Mouse (Mus musculus) midbrain, embryonic 10.5 days (tissue): Measurements from ENCODE around the gene Gm12355. TPM values are rescaled to one million over a fixed set of nuclear protein-coding genes. Genes with fewer than 3 reads are reported as not detected.
"Not testable (repeated sequence)": the region's sequence is repeated elsewhere in the genome, so short reads cannot be mapped to it uniquely, and the experiment has no call there.

Experiments used
- DNase-seq: peaks from one replicate; pipeline ENCODE4 v3.0.0-alpha.2; 2017; ENCODE audit warnings: low spot score
- H3K27ac ChIP-seq: fragments of 300-500 bp; sonication (generic); replicated peaks from 2 replicates; pipeline ENCODE4 v1.5.1; 2016; ENCODE audit warnings: mild to moderate bottlenecking
- H3K27me3 ChIP-seq: fragments of 300-500 bp; sonication (generic); 2 replicates; pipeline ENCODE4 v1.6.1; 2016; ENCODE audit warnings: low read depth, mild to moderate bottlenecking; ENCODE audit not compliant: poor library complexity, severe bottlenecking
- H3K36me3 ChIP-seq: fragments of 300-500 bp; sonication (generic); 2 replicates; pipeline ENCODE4 v1.6.1; 2016; ENCODE audit warnings: mild to moderate bottlenecking, moderate library complexity
- H3K4me1 ChIP-seq: fragments of 300-500 bp; sonication (generic); 2 replicates; pipeline ENCODE4 v1.6.1; 2016
- H3K4me3 ChIP-seq: fragments of 300-500 bp; sonication (generic); 2 replicates; pipeline ENCODE4 v1.5.1; 2016; ENCODE audit warnings: mild to moderate bottlenecking, moderate library complexity
- H3K9me3 ChIP-seq: fragments of 300-500 bp; sonication (generic); replicated peaks from 2 replicates; pipeline ENCODE4 v1.6.1; 2016; ENCODE audit warnings: mild to moderate bottlenecking
- WGBS: fragments of 180-500 bp; shearing (Covaris S2); methylation state at CpG from one replicate; pipeline ENCODE4 v1.1.7; 2016; 5-methylcytosine and 5-hydroxymethylcytosine counted together
- polyA plus RNA-seq: library from polyadenylated mRNA; unstranded; fragments of >200 nt; fragmentation: Nextera tagmentation; extraction: Ambion mirVana; gene quantifications from 2 replicates; pipeline ENCODE4 v1.2.1, GENCODE M21; 2016

The Gm12355 gene
- polyA plus RNA-seq, 1 experiment from 2014 or later = 1.4 TPM

- Histone ChIP-seq H3K4me1 (no peaks in the 10 kb centered on the region), H3K36me3 (no peaks in the 10 kb centered on the region), H3K9me3 (no peaks in the 10 kb centered on the region), H3K4me3 (no peak overlapping the region), H3K27ac (no peak overlapping the region), H3K27me3 (no peaks in the 10 kb centered on the region)
- WGBS = 83% methylated on average over 1 of the region's 1 CpGs
- no peak for DNase-seq
Measured at GRCm38 (mm10) chr11:98637501-98637900, 12.0 kb upstream of the Gm12355 start.

DNA sequence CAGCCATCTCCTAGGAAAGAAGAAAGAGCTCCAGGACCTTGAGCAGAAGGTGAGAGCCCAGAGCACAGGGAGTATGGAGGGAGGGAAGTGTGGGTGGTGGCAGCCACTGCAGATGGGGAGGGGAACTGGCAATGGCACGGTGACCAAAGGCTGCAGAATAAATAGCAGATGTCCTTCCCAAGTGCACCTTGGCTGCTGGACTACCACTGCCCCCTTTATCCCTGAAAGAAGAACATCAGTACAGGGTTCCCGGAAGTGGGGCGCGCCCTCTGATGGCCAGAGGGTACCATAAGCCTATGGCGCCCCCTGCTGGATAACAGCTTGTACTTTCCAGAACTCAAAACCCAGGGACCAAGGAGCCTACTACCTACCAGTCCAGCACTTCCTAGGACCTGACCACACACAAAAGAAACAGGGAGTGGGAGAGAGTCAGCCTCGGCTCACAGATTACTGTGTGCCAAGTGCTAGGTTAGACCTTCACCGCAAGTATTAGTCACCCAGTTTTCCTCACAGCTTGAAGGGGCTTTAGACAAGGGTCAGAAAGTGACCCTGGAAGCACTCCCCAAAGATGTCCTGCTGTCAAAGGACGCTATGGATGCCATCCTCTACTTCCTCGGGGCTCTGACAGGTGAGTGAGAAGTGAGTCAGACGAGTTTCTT, 10.0 kb upstream of the Gm12355 start:
- not testable (repeated sequence) for H3K27me3 ChIP-seq, H3K9me3 ChIP-seq, H3K36me3 ChIP-seq, H3K4me1 ChIP-seq, H3K27ac ChIP-seq, H3K4me3 ChIP-seq
- DNase-seq = peak; percentile 30
- 37% methylated on average over 10 of the region's 10 CpGs for WGBS

DNA sequence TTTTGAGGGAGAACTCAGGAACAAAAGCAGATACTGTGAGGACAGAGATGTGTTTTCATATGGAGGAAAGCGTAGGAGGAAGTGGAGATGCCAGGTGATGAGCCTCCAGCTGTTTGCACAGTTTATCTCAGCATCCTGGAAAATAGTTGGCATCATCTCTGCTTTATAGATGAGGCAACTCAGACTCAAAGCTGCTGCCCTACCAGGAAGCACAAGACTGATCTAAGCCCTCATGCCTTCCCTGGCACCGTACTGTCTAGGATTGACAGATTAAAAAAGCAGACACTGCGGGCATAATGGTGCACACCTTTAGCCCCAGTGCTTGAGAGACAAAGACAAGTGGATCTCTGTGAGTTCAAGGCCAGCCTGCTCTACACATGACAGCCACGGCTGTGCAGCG, 5.2 kb upstream of the Gm12355 start:
- H3K27me3 ChIP-seq = no peaks in the 10 kb centered on the region
- DNase-seq = no peak
- H3K4me3 ChIP-seq = no peak overlapping the region
- WGBS = 89% methylated on average over 5 of the region's 5 CpGs
- no peaks in the 10 kb centered on the region for H3K36me3 ChIP-seq
- H3K9me3 ChIP-seq = no peaks in the 10 kb centered on the region
- no peak overlapping the region for H3K27ac ChIP-seq
- H3K4me1 ChIP-seq = no peaks in the 10 kb centered on the region

- Histone ChIP-seq H3K4me3 (no peak overlapping the region), H3K36me3 (no peaks in the 10 kb centered on the region), H3K27me3 (no peaks in the 10 kb centered on the region), H3K9me3 (peaks cover 4% of the 10 kb centered on the region; the same call in 1 of the 2 replicates), H3K27ac (no peak overlapping the region), H3K4me1 (no peaks in the 10 kb centered on the region)
- DNase-seq = no peak
- WGBS = 98% methylated on average over 3 of the region's 3 CpGs
Measured at GRCm38 (mm10) chr11:98628706-98629105, 3.2 kb upstream of the Gm12355 start.

GRCm38 (mm10) chr11:98624381-98624780, 1.1 kb downstream of the Gm12355 start:
- not testable (repeated sequence) for H3K27me3 ChIP-seq, H3K27ac ChIP-seq, H3K36me3 ChIP-seq, H3K4me3 ChIP-seq, DNase-seq, H3K4me1 ChIP-seq
- peaks cover 23% of the 10 kb centered on the region for H3K9me3 ChIP-seq
- WGBS = 96% methylated on average over 2 of the region's 2 CpGs

- H3K4me3 ChIP-seq, H3K36me3 ChIP-seq, H3K27me3 ChIP-seq, H3K27ac ChIP-seq, H3K4me1 ChIP-seq, DNase-seq: not testable (repeated sequence)
- WGBS = 86% methylated on average over 6 of the region's 6 CpGs
- peaks cover 23% of the 10 kb centered on the region for H3K9me3 ChIP-seq
Measured at GRCm38 (mm10) chr11:98623981-98624380, 1.5 kb downstream of the Gm12355 start.

- DNase-seq = no peak
- H3K27me3 ChIP-seq = no peaks in the 10 kb centered on the region
- no peak overlapping the region for H3K4me3 ChIP-seq
- no peaks in the 10 kb centered on the region for H3K36me3 ChIP-seq
- no peaks in the 10 kb centered on the region for H3K4me1 ChIP-seq
- 95% methylated on average over 13 of the region's 13 CpGs for WGBS
- H3K9me3 ChIP-seq = peaks cover 23% of the 10 kb centered on the region
- no peak overlapping the region for H3K27ac ChIP-seq
Measured at GRCm38 (mm10) chr11:98620791-98621190, 4.7 kb downstream of the Gm12355 start.

GRCm38 (mm10) chr11:98606763-98607162, 18.7 kb downstream of the Gm12355 start:
- no peak for DNase-seq
- peaks cover 13% of the 10 kb centered on the region for H3K4me1 ChIP-seq
- H3K9me3 ChIP-seq = no peaks in the 10 kb centered on the region
- no peaks in the 10 kb centered on the region for H3K36me3 ChIP-seq
- peaks cover 5% of the 10 kb centered on the region for H3K27me3 ChIP-seq
- no peak overlapping the region for H3K27ac ChIP-seq
- WGBS = 10% methylated on average over 3 of the region's 3 CpGs
- no peak overlapping the region for H3K4me3 ChIP-seq

DNA sequence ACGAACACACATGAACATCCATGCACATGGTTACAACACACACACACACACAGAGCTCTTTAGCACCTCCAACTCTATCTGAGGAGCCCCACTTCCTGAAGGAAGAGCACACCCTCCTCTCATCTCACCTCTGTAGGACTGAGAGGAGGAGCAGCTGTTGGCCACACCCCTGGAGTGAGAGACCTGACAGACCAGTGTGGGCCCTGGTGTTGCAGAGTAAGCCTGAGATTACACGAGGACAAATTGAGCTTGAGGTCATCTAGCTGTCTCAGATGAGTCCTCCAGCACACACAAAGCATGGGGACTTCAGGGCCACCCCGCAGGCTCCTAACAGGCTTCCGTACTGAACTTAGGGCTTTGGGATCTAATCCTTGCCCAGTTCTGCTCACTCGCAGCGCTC, 20.6 kb downstream of the Gm12355 start:
- H3K27me3 ChIP-seq = peaks cover 22% of the 10 kb centered on the region
- peaks cover 14% of the 10 kb centered on the region for H3K4me1 ChIP-seq
- not testable (repeated sequence) for H3K4me3 ChIP-seq, H3K36me3 ChIP-seq, H3K9me3 ChIP-seq, DNase-seq, H3K27ac ChIP-seq
- WGBS = 76% methylated on average over 6 of the region's 6 CpGs

DNA sequence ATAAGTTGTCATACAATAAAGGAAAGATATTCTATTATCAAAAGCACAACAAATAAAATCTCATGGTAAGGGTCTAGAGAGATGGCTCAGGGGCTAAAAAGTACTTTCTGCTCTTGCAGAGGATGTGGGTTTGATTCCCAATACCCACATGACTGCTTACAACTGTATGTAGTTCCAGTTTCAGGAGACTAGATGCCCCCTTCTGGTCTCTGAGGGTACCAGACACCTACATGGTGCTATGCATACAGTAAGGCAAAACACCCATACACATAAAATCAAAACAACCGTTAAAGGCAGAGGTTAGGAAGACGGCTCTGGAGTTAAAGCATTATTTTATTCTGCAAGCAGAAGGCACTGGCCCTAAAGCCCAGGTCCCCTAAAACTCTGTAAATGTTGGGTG, 21.5 kb downstream of the Gm12355 start:
- peaks cover 32% of the 10 kb centered on the region for H3K27me3 ChIP-seq
- 85% methylated on average over 2 of the region's 2 CpGs for WGBS
- DNase-seq = no peak
- no peaks in the 10 kb centered on the region for H3K36me3 ChIP-seq
- peaks cover 20% of the 10 kb centered on the region for H3K4me1 ChIP-seq
- H3K4me3 ChIP-seq = no peak overlapping the region
- no peak overlapping the region for H3K27ac ChIP-seq
- H3K9me3 ChIP-seq = no peaks in the 10 kb centered on the region

GRCm38 (mm10) chr11:98602090-98602690, 23.3 kb downstream of the Gm12355 start:
- Histone ChIP-seq H3K27me3 (peaks cover 45% of the 10 kb centered on the region), H3K4me1 (peaks cover 21% of the 10 kb centered on the region), H3K36me3 (no peaks in the 10 kb centered on the region), H3K27ac (peak overlapping the region; percentile 76), H3K4me3 (peak overlapping the region; percentile 54), H3K9me3 (no peaks in the 10 kb centered on the region)
- DNase-seq = peak; percentile 76
- WGBS = 1% methylated on average over 20 of the region's 20 CpGs

- Histone ChIP-seq H3K27me3 (peaks cover 45% of the 10 kb centered on the region), H3K4me3 (no peak overlapping the region), H3K36me3 (no peaks in the 10 kb centered on the region), H3K4me1 (peaks cover 21% of the 10 kb centered on the region), H3K9me3 (no peaks in the 10 kb centered on the region), H3K27ac (no peak overlapping the region)
- DNase-seq = no peak
- 44% methylated on average over 18 of the region's 18 CpGs for WGBS
Measured at GRCm38 (mm10) chr11:98599291-98599690, 26.2 kb downstream of the Gm12355 start.

DNA sequence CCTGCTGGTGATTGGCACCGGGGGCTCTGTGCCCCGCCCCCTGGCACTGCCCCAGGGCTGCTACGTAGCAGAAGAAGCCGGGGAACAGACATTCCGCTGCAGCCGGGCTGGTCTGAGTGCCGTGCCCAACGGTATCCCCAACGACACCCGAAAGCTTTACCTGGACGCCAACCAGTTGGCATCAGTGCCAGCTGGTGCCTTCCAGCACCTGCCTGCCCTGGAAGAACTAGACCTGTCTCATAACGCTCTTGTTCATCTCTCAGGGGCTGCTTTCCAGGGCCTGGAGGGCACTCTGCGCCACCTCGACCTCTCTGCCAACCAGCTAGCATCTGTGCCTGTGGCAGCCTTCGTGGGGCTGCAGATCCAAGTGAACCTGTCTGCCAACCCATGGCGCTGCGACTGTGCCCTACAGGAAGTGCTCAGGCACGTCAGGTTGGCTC, 26.6 kb downstream of the Gm12355 start:
- Histone ChIP-seq H3K36me3 (no peaks in the 10 kb centered on the region), H3K4me3 (no peak overlapping the region), H3K27ac (no peak overlapping the region), H3K4me1 (peaks cover 21% of the 10 kb centered on the region), H3K9me3 (no peaks in the 10 kb centered on the region), H3K27me3 (peaks cover 45% of the 10 kb centered on the region)
- DNase-seq = no peak
- 66% methylated on average over 18 of the region's 18 CpGs for WGBS
